Mouse (Mus musculus) limb, embryonic 13.5 days (tissue): Measurements from ENCODE around the gene Ube3b. TPM values are rescaled to one million over a fixed set of nuclear protein-coding genes. Genes with fewer than 3 reads are reported as not detected.

ENCODE experiments used
- ATAC-seq: fragments of 200-750 bp; cut with Nextera tagmentation; 2 replicates; pipeline ENCODE4 v1.8.0; 2017; ENCODE audit warnings: low read depth, moderate number of reproducible peaks, moderate TSS enrichment; ENCODE audit not compliant: low FRiP score
- H3K27ac ChIP-seq: fragments of 300-500 bp; sonication (generic); 2 replicates; pipeline ENCODE4 v1.5.1; 2015; ENCODE audit warnings: inconsistent platforms, mild to moderate bottlenecking, moderate library complexity
- H3K27me3 ChIP-seq: fragments of 300-500 bp; sonication (generic); 2 replicates; pipeline ENCODE4 v1.6.1; 2015; ENCODE audit warnings: mild to moderate bottlenecking, inconsistent platforms
- H3K36me3 ChIP-seq: fragments of 300-500 bp; sonication (generic); 2 replicates; pipeline ENCODE4 v1.6.1; 2015; ENCODE audit warnings: inconsistent platforms, mild to moderate bottlenecking, moderate library complexity
- H3K4me1 ChIP-seq: fragments of 300-500 bp; sonication (generic); 2 replicates; pipeline ENCODE4 v1.6.1; 2015; ENCODE audit warnings: inconsistent platforms
- H3K4me2 ChIP-seq: fragments of 300-500 bp; sonication (generic); replicated peaks from 2 replicates; pipeline ENCODE4 v1.6.1; 2015; ENCODE audit warnings: inconsistent platforms, mild to moderate bottlenecking, moderate library complexity
- H3K4me3 ChIP-seq: fragments of 300-500 bp; sonication (generic); 2 replicates; pipeline ENCODE4 v1.5.1; 2015; ENCODE audit warnings: moderate library complexity, mild to moderate bottlenecking, inconsistent platforms
- H3K9ac ChIP-seq: fragments of 300-500 bp; sonication (generic); 2 replicates; pipeline ENCODE4 v1.6.1; 2015; ENCODE audit warnings: mild to moderate bottlenecking, inconsistent platforms
- H3K9me3 ChIP-seq: fragments of 300-500 bp; sonication (generic); 2 replicates; pipeline ENCODE4 v1.6.1; 2016; ENCODE audit warnings: inconsistent platforms
- WGBS: fragments of 180-500 bp; shearing (Covaris S2); methylation state at CpG from one replicate; pipeline ENCODE4 v1.1.7; 2015; 5-methylcytosine and 5-hydroxymethylcytosine counted together
- polyA plus RNA-seq: library from polyadenylated mRNA; unstranded; fragments of >200 nt; fragmentation: Nextera tagmentation; extraction: Ambion mirVana; gene quantifications from 2 replicates; pipeline ENCODE4 v1.2.1, GENCODE M21; 2015

Gene Ube3b
- polyA plus RNA-seq, 1 experiment from 2014 or later = 46.0 TPM

GRCm38 (mm10) chr5:114365043-114365752, 15.2 kb upstream of the Ube3b start:
- Histone ChIP-seq H3K36me3 (peaks cover 98% of the 10 kb centered on the region), H3K27me3 (no peaks in the 10 kb centered on the region), H3K4me1 (peaks cover 27% of the 10 kb centered on the region), H3K9ac (no peak overlapping the region), H3K4me3 (no peak overlapping the region), H3K4me2 (no peak overlapping the region), H3K9me3 (no peaks in the 10 kb centered on the region), H3K27ac (peak overlapping the region; percentile 69; the same call in 1 of the 2 replicates)
- peak; percentile 62; the same call in 1 of the 2 replicates for ATAC-seq
- whole genome bisulfite sequencing = 87% methylated on average over 23 of the region's 23 CpGs

- Histone ChIP-seq H3K27me3 (no peaks in the 10 kb centered on the region), H3K9ac (no peak overlapping the region), H3K36me3 (peaks cover 82% of the 10 kb centered on the region), H3K27ac (no peak overlapping the region), H3K4me2 (no peak overlapping the region), H3K4me3 (no peak overlapping the region), H3K4me1 (peaks cover 56% of the 10 kb centered on the region), H3K9me3 (no peaks in the 10 kb centered on the region)
- no peak for ATAC-seq
- 91% methylated on average over 14 of the region's 14 CpGs for WGBS
These were observed 12.3 kb upstream of the Ube3b start for GRCm38 (mm10) chr5:114368121-114368520.

GRCm38 (mm10) chr5:114368803-114369496, 11.5 kb upstream of the Ube3b start:
- Histone ChIP-seq H3K4me3 (no peak overlapping the region), H3K27ac (peak overlapping the region; percentile 95; the same call in 1 of the 2 replicates), H3K9me3 (no peaks in the 10 kb centered on the region), H3K27me3 (no peaks in the 10 kb centered on the region), H3K36me3 (peaks cover 82% of the 10 kb centered on the region), H3K9ac (no peak overlapping the region), H3K4me1 (peaks cover 64% of the 10 kb centered on the region), H3K4me2 (no peak overlapping the region)
- WGBS = 87% methylated on average over 16 of the region's 16 CpGs
- ATAC-seq = no peak

GRCm38 (mm10) chr5:114369921-114370320, 10.5 kb upstream of the Ube3b start:
- Histone ChIP-seq H3K27me3 (no peaks in the 10 kb centered on the region), H3K4me1 (peaks cover 63% of the 10 kb centered on the region), H3K27ac (peak overlapping the region; percentile 95), H3K9me3 (no peaks in the 10 kb centered on the region), H3K36me3 (peaks cover 84% of the 10 kb centered on the region), H3K9ac (peak overlapping the region; percentile 51), H3K4me2 (peak overlapping the region; percentile 46), H3K4me3 (no peak overlapping the region)
- ATAC-seq = 0 out of 2 replicates have a peak, but pooled peaks have one; percentile 1
- WGBS = 60% methylated on average over 9 of the region's 9 CpGs

GRCm38 (mm10) chr5:114370371-114370776, 10.0 kb upstream of the Ube3b start:
- ATAC-seq = peak; percentile 74
- Histone ChIP-seq H3K4me3 (no peak overlapping the region), H3K4me2 (peak overlapping the region; percentile 46), H3K9me3 (no peaks in the 10 kb centered on the region), H3K27me3 (no peaks in the 10 kb centered on the region), H3K9ac (peak overlapping the region; percentile 51), H3K27ac (peak overlapping the region; percentile 95), H3K4me1 (peaks cover 58% of the 10 kb centered on the region), H3K36me3 (peaks cover 84% of the 10 kb centered on the region)
- 12% methylated on average over 9 of the region's 9 CpGs for WGBS

- no peak for ATAC-seq
- Histone ChIP-seq H3K9me3 (no peaks in the 10 kb centered on the region), H3K27ac (peak overlapping the region; percentile 95), H3K4me2 (peak overlapping the region; percentile 46), H3K4me3 (no peak overlapping the region), H3K4me1 (peaks cover 55% of the 10 kb centered on the region), H3K36me3 (peaks cover 84% of the 10 kb centered on the region), H3K27me3 (no peaks in the 10 kb centered on the region), H3K9ac (peak overlapping the region; percentile 50; the same call in 1 of the 2 replicates)
- 51% methylated on average over 3 of the region's 3 CpGs for WGBS
These were observed 9.1 kb upstream of the Ube3b start for GRCm38 (mm10) chr5:114371331-114371730.

- 45% methylated on average over 25 of the region's 25 CpGs for WGBS
- Histone ChIP-seq H3K27ac (peak overlapping the region; percentile 95), H3K4me3 (no peak overlapping the region), H3K27me3 (no peaks in the 10 kb centered on the region), H3K36me3 (peaks cover 81% of the 10 kb centered on the region), H3K9me3 (no peaks in the 10 kb centered on the region), H3K4me2 (0 out of 2 replicates have a peak overlapping the region, but pooled peaks have one; percentile 46), H3K9ac (peak overlapping the region; percentile 50; the same call in 1 of the 2 replicates), H3K4me1 (peaks cover 55% of the 10 kb centered on the region)
- ATAC-seq = no peak
These were observed 8.5 kb upstream of the Ube3b start for GRCm38 (mm10) chr5:114371731-114372473.

- Histone ChIP-seq H3K36me3 (peaks cover 74% of the 10 kb centered on the region), H3K4me3 (no peak overlapping the region), H3K9ac (no peak overlapping the region; the same call in 1 of the 2 replicates), H3K9me3 (no peaks in the 10 kb centered on the region), H3K27me3 (no peaks in the 10 kb centered on the region), H3K4me1 (peaks cover 62% of the 10 kb centered on the region), H3K27ac (peak overlapping the region; percentile 95; the same call in 1 of the 2 replicates), H3K4me2 (peak overlapping the region; percentile 11; the same call in 1 of the 2 replicates)
- no peak for ATAC-seq
- 39% methylated on average over 11 of the region's 11 CpGs for WGBS
These were observed 7.8 kb upstream of the Ube3b start for GRCm38 (mm10) chr5:114372565-114372964.

- 61% methylated on average over 11 of the region's 11 CpGs for WGBS
- Histone ChIP-seq H3K9ac (no peak overlapping the region), H3K4me2 (no peak overlapping the region), H3K27ac (no peak overlapping the region), H3K27me3 (no peaks in the 10 kb centered on the region), H3K9me3 (no peaks in the 10 kb centered on the region), H3K4me1 (peaks cover 68% of the 10 kb centered on the region), H3K4me3 (no peak overlapping the region), H3K36me3 (peaks cover 68% of the 10 kb centered on the region)
- ATAC-seq = no peak
These were observed 7.2 kb upstream of the Ube3b start for GRCm38 (mm10) chr5:114373174-114373573.

GRCm38 (mm10) chr5:114373581-114373980, 6.8 kb upstream of the Ube3b start:
- Histone ChIP-seq H3K36me3 (peaks cover 64% of the 10 kb centered on the region), H3K27ac (no peak overlapping the region), H3K27me3 (no peaks in the 10 kb centered on the region), H3K9ac (no peak overlapping the region), H3K4me3 (no peak overlapping the region), H3K4me2 (no peak overlapping the region), H3K4me1 (peaks cover 72% of the 10 kb centered on the region), H3K9me3 (no peaks in the 10 kb centered on the region)
- ATAC-seq = no peak
- WGBS = 91% methylated on average over 9 of the region's 9 CpGs

- WGBS = 90% methylated on average over 23 of the region's 23 CpGs
- H3K4me1 ChIP-seq = peaks cover 74% of the 10 kb centered on the region
- H3K27me3 ChIP-seq = no peaks in the 10 kb centered on the region
- H3K27ac ChIP-seq = peak overlapping the region; percentile 15; the same call in 1 of the 2 replicates
- no peak for ATAC-seq
- H3K4me2 ChIP-seq = no peak overlapping the region
- H3K4me3 ChIP-seq = no peak overlapping the region
- H3K9ac ChIP-seq = no peak overlapping the region
- no peaks in the 10 kb centered on the region for H3K9me3 ChIP-seq
- H3K36me3 ChIP-seq = peaks cover 54% of the 10 kb centered on the region
These were observed 5.8 kb upstream of the Ube3b start for GRCm38 (mm10) chr5:114374409-114375213.
